Mouse (Mus musculus) brain, embryonic 14.5 days (tissue): ENCODE results near the gene Cnst.
A peak's percentile ranks its signal among the peaks of the same experiment; 100 is the strongest.

Experiments
- CTCF ChIP-seq: fragments of 200-500 bp; IDR thresholded peaks from 2 replicates; pipeline ENCODE4 v1.5.1; 2012; ENCODE audit warnings: inconsistent platforms, mild to moderate bottlenecking, moderate library complexity, borderline replicate concordance; ENCODE audit not compliant: insufficient read depth, insufficient read length; ENCODE audit errors: extremely low read depth
- POLR2A ChIP-seq: fragments of 200-500 bp; IDR thresholded peaks from 2 replicates; pipeline ENCODE4 v1.6.1; 2012; ENCODE audit warnings: mild to moderate bottlenecking, inconsistent platforms, borderline replicate concordance; ENCODE audit not compliant: poor library complexity, insufficient read depth, insufficient read length, severe bottlenecking; ENCODE audit errors: extremely low read depth

DNA sequence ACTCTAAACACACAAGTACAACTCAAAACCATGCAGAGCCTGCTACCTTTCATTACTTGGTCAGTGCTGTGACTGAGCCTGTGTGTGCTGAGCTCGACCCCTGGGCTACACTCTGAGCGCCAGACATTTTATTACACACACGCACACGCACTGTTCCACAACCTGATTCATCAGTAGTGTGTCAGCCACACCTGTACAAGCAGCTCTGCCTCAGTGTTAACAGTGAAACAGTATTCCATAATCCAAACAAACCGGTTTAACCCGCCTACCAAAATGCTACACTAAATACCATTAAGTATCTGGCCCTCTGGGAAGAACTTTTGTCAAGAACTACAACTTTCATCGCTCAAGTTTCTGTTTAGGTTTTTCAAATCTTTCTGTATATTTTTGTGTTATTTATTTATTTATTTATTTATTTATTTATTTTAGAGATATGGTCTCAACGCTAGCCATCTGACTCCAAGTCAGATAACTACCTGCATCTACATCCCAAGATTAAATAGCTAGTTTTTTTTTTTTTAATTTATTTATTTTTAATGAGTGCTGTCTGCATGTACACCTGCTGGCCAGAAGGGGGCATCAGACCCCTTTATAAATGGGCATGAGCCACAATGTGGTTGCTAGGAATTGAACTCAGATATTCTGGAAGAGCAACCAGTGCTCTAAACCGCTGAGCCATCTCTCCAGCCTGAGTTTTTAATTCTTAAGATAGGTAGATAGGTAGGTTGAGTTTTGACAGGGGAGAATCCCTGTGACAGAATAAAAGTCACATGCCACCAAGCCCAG, 39.4 kb upstream of the Cnst start:
- TF ChIP-seq POLR2A (no peak), CTCF (peak; percentile 52; the same call in 1 of the 2 replicates)
